Mouse (Mus musculus): ENCODE measurements around the gene 6030445D17Rik. TPM values are rescaled to one million over a fixed set of nuclear protein-coding genes. Genes with fewer than 3 reads are reported as not detected.

Gene 6030445D17Rik
- polyA plus RNA-seq, 1 experiment = 0.61 TPM

DNA sequence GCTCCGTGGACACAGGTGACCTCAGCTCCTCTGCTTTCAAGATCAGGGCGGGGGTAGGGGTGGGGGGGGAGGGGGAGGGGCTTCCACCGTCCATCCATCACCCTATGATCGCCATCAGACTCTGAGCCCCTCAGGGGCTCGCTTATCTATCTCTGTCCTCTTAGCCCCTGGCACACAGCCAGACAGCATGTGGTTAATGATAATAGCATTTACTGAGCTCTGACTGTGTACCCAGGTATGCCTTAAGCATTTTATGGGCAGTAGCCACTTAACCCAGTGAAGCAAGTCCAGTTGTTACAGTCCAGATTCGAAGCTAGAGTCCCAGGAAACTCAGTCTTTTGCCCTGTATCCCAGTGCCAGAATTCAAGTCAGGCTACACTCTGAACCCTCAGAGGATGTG, 10.5 kb upstream of the 6030445D17Rik start:
- DNase-seq = no peak
- Histone ChIP-seq H3K4me1 (ENCODE audit: control insufficient read depth, insufficient read depth, low read length) (no peaks in the 10 kb centered on the region), H3K27me3 (ENCODE audit: control insufficient read depth, insufficient read depth, low read length) (no peaks in the 10 kb centered on the region), H3K27ac (ENCODE audit: insufficient read depth, low read length) (no peak overlapping the region), H3K4me3 (replicated peaks; ENCODE audit: insufficient read depth, low read depth, low read length) (no peak overlapping the region)
- no peak for TF ChIP-seq POLR2A (IDR thresholded peaks at IDR 0.05; ENCODE audit: borderline replicate concordance, insufficient read depth, low read length)
- no peak for TF ChIP-seq CTCF (IDR thresholded peaks at IDR 0.05; ENCODE audit: borderline replicate concordance, insufficient read depth, low read depth, low read length)
- 16% methylated on average over 6 of the region's 6 CpGs for WGBS

DNA sequence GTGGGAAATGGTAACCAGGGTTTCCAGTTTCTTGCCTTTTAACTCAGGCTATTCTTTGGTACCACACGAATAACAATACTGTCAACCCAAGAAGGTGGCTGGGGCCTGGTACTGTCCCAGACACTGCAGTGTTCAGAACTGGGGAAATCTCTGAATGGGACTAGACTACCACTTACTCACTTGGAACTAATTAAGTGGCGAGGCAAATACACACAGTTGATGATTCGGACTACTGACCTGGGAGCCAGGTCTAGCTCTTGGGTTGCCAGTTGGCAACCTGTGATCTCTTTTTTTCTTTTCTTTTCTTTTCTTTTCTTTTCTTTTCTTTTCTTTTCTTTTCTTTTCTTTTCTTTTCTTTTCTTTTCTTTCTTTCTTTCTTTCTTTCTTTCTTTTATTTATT, 9.8 kb upstream of the 6030445D17Rik start:
- H3K4me1 ChIP-seq (ENCODE audit: control insufficient read depth, insufficient read depth, low read length) = no peaks in the 10 kb centered on the region
- H3K27me3 ChIP-seq (ENCODE audit: control insufficient read depth, insufficient read depth, low read length) = no peaks in the 10 kb centered on the region
- H3K27ac ChIP-seq (ENCODE audit: insufficient read depth, low read length) = no peak overlapping the region
- 79% methylated on average over 3 of the region's 3 CpGs for WGBS
- TF ChIP-seq POLR2A (IDR thresholded peaks at IDR 0.05; ENCODE audit: borderline replicate concordance, insufficient read depth, low read length) (no peak), CTCF (IDR thresholded peaks at IDR 0.05; ENCODE audit: borderline replicate concordance, insufficient read depth, low read depth, low read length) (no peak)
- no peak for DNase-seq
- no peak overlapping the region for H3K4me3 ChIP-seq (replicated peaks; ENCODE audit: insufficient read depth, low read depth, low read length)

DNA sequence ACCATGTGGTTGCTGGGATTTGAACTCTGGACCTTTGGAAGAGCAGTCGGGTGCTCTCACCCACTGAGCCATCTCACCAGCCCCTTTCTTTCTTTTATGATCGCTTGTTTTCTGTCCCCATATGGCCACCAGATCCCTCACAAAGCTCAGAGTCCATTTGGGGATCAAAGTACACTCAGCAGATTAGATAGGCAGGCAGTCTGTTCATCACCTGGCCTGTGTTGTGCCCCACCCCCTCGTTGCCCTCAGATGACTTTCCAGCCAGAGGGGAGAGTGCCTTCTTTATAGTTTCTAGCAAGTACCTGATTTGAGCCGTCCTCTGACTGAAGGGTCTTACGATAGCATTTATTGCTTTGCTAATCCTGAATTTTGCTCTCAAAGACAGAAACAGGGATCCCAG, 9.3 kb upstream of the 6030445D17Rik start:
- Histone ChIP-seq H3K4me1 (ENCODE audit: control insufficient read depth, insufficient read depth, low read length) (no peaks in the 10 kb centered on the region), H3K4me3 (replicated peaks; ENCODE audit: insufficient read depth, low read depth, low read length) (no peak overlapping the region), H3K27me3 (ENCODE audit: control insufficient read depth, insufficient read depth, low read length) (no peaks in the 10 kb centered on the region), H3K27ac (ENCODE audit: insufficient read depth, low read length) (no peak overlapping the region)
- DNase-seq = no peak
- TF ChIP-seq POLR2A (IDR thresholded peaks at IDR 0.05; ENCODE audit: borderline replicate concordance, insufficient read depth, low read length) (no peak), CTCF (IDR thresholded peaks at IDR 0.05; ENCODE audit: borderline replicate concordance, insufficient read depth, low read depth, low read length) (no peak)
- 77% methylated on average over 5 of the region's 5 CpGs for WGBS

DNA sequence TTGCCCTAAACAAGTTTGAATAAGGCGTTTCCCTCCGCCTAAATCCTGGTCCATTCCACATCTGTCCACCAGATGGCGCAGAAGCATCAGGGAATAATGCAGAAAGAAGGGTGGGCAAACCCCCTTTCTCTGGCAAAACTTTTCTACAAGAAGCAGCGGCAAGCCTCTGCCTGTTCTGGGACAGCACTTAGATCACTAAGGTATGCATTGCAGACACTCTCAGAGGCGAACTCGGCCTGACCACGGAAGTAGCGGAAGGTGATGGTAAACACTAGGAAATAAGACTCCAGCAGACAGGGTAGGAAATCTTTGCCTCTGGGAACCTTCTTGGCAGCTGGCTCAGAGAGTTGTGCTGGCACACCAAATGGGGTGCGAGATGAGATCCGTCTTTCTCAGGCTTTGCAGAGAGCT, 7.2 kb upstream of the 6030445D17Rik start:
- H3K4me3 ChIP-seq (replicated peaks; ENCODE audit: insufficient read depth, low read depth, low read length) = peak overlapping the region; percentile 43
- no peak overlapping the region for H3K27ac ChIP-seq (ENCODE audit: insufficient read depth, low read length)
- DNase-seq = peak; percentile 53 to 82
- 6% methylated on average over 10 of the region's 10 CpGs for WGBS
- H3K4me1 ChIP-seq (ENCODE audit: control insufficient read depth, insufficient read depth, low read length) = no peaks in the 10 kb centered on the region
- H3K27me3 ChIP-seq (ENCODE audit: control insufficient read depth, insufficient read depth, low read length) = no peaks in the 10 kb centered on the region
- TF ChIP-seq CTCF (IDR thresholded peaks at IDR 0.05; ENCODE audit: borderline replicate concordance, insufficient read depth, low read depth, low read length) (peak; percentile 93), POLR2A (IDR thresholded peaks at IDR 0.05; ENCODE audit: borderline replicate concordance, insufficient read depth, low read length) (no peak)

DNA sequence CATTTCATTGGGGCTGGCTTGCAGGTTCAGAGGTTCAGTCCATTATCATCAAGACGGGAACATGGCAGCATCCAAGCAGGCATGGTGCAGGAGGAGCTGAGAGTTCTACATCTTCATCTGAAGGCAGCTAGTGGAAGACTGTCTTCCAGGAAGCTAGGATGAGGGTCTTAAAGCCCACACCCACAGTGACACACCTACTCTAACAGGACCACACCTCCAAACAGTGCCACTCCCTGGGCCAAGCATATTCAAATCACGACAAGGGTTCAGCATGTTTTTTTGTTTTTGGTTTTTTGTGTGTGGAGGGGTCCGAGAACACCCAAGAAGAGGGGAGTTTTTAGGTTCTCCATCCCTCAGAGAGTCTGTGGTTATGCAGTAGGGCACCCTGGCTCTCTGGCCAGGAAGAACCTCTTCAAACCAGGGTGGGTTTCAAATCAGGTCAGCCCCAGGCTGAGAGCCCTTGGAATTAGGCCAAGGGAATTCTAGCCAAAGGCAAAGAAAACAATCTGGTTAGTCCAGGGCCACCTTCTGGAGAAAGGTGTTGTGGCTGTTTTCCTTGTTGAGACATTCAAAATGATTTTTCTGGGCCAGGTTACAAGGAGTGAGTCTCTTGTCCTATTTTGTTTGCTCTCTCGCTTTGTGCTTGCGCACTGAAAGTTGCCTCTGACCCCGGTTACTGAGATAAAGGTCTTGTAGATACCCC, 5.4 kb upstream of the 6030445D17Rik start:
- H3K4me3 ChIP-seq (replicated peaks; ENCODE audit: insufficient read depth, low read depth, low read length) = no peak overlapping the region
- WGBS = 79% methylated on average over 6 of the region's 6 CpGs
- no peaks in the 10 kb centered on the region for H3K27me3 ChIP-seq (ENCODE audit: control insufficient read depth, insufficient read depth, low read length)
- TF ChIP-seq CTCF (IDR thresholded peaks at IDR 0.05; ENCODE audit: borderline replicate concordance, insufficient read depth, low read depth, low read length) (no peak), POLR2A (IDR thresholded peaks at IDR 0.05; ENCODE audit: borderline replicate concordance, insufficient read depth, low read length) (no peak)
- DNase-seq = peak in 1 of 2 experiments; percentile 44
- no peak overlapping the region for H3K27ac ChIP-seq (ENCODE audit: insufficient read depth, low read length)
- no peaks in the 10 kb centered on the region for H3K4me1 ChIP-seq (ENCODE audit: control insufficient read depth, insufficient read depth, low read length)

DNA sequence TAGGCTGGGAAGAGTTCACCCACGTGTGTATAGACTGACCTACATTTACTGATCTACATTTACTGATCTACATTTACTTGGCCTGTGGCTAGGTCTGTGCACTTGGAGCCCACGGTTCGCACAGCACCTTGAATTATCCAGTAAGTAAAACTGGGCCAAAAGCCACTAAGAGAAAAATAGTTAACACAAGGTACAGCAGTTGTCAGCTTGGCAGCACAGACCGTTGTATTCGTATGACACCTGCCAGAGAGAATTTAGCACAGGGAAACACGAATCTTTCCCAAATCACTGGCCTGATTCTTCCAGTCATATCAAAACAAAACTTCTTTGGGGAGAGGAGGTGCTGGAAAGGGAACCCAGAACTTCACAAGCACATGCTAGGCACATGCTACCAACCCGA, 3.8 kb upstream of the 6030445D17Rik start:
- H3K4me1 ChIP-seq (ENCODE audit: control insufficient read depth, insufficient read depth, low read length) = peaks cover 2% of the 10 kb centered on the region; the same call in 1 of the 2 replicates
- peak in 1 of 2 experiments; percentile 32 for DNase-seq
- TF ChIP-seq CTCF (IDR thresholded peaks at IDR 0.05; ENCODE audit: borderline replicate concordance, insufficient read depth, low read depth, low read length) (no peak), POLR2A (IDR thresholded peaks at IDR 0.05; ENCODE audit: borderline replicate concordance, insufficient read depth, low read length) (no peak)
- no peak overlapping the region for H3K4me3 ChIP-seq (replicated peaks; ENCODE audit: insufficient read depth, low read depth, low read length)
- H3K27ac ChIP-seq (ENCODE audit: insufficient read depth, low read length) = no peak overlapping the region
- H3K27me3 ChIP-seq (ENCODE audit: control insufficient read depth, insufficient read depth, low read length) = no peaks in the 10 kb centered on the region
- 43% methylated on average over 7 of the region's 7 CpGs for WGBS

DNA sequence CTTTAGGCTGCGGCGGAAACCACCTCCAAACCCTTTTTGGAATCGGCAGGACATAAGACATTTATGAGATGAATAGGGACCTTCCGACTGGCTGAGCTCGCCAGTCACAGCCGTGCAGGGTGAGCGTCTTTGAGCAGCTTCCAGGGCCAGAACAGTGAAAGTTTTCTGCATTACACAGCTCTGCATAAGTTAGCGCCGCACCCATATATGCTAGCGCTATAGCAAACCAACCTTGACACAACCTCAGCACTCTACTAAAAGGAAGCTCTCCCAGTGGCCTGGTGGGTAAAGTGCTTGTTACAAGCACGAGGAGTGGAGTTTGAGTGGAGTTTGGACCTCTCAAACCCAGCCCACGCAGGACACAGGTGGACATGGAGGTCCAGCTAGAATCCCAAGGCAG, 2.8 kb upstream of the 6030445D17Rik start:
- WGBS = 86% methylated on average over 12 of the region's 12 CpGs
- Histone ChIP-seq H3K4me1 (ENCODE audit: control insufficient read depth, insufficient read depth, low read length) (peaks cover 3% of the 10 kb centered on the region; the same call in 1 of the 2 replicates), H3K27ac (ENCODE audit: insufficient read depth, low read length) (no peak overlapping the region), H3K27me3 (ENCODE audit: control insufficient read depth, insufficient read depth, low read length) (no peaks in the 10 kb centered on the region), H3K4me3 (replicated peaks; ENCODE audit: insufficient read depth, low read depth, low read length) (no peak overlapping the region)
- TF ChIP-seq POLR2A (IDR thresholded peaks at IDR 0.05; ENCODE audit: borderline replicate concordance, insufficient read depth, low read length) (no peak), CTCF (IDR thresholded peaks at IDR 0.05; ENCODE audit: borderline replicate concordance, insufficient read depth, low read depth, low read length) (no peak)
- DNase-seq = no peak

DNA sequence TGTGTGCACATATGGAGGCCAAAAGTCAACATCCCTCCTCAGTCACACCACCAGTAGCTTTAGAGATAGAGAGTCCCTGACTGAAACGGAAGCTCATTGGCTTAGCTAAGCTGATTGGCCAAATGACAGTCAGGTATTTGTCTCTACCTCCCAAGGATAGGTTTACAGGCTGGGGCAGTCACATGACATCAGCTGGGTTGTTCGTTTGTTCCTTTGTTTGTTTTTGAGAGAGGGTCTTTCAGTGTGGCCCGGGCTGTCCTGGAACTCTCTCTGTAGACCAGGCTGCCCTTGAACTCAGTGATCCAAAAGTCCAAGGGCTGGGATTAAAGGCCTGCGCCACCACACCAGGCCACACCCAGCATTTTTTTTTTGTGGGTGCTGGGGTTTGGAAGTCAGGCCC, 844 bp upstream of the 6030445D17Rik start:
- Histone ChIP-seq H3K4me1 (ENCODE audit: control insufficient read depth, insufficient read depth, low read length) (peaks cover 12% of the 10 kb centered on the region; the same call in 1 of the 2 replicates), H3K4me3 (replicated peaks; ENCODE audit: insufficient read depth, low read depth, low read length) (no peak overlapping the region), H3K27me3 (ENCODE audit: control insufficient read depth, insufficient read depth, low read length) (no peaks in the 10 kb centered on the region), H3K27ac (ENCODE audit: insufficient read depth, low read length) (no peak overlapping the region)
- 83% methylated on average over 4 of the region's 4 CpGs for WGBS
- TF ChIP-seq CTCF (IDR thresholded peaks at IDR 0.05; ENCODE audit: borderline replicate concordance, insufficient read depth, low read depth, low read length) = no peak
- no peak for TF ChIP-seq POLR2A (IDR thresholded peaks at IDR 0.05; ENCODE audit: borderline replicate concordance, insufficient read depth, low read length)
- no peak for DNase-seq
